Mouse (Mus musculus): Measurements from ENCODE around the gene Orai2. TPM values are rescaled to one million over a fixed set of nuclear protein-coding genes. Genes with fewer than 3 reads are reported as not detected.
"Not testable (repeated sequence)": the region's sequence is repeated elsewhere in the genome, so short reads cannot be mapped to it uniquely, and the experiment has no call there.

Gene Orai2
- polyA plus RNA-seq, 1 experiment from 2014 or later, result 5.6 TPM

DNA sequence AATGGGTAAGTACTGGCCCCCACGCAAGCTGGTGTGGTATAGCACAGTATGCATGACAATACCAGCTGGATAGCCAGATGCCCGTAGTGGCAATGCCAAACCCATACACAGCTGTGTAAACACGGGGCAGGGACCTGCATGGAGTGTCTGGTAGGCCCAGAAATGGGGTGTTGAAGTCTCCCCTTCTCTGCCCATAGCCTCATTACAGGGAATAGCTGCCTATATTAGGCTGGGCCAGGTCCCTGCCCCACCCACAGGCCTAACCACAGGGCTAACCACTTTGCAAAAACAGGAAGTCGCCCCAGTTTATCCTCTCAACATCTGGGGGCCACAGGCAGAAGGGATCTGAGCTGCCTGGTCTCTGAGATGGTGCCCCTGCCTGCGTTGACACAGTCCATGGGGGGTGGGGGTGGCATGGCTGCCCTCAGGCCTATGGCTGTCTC is 21.4 kb downstream of the Orai2 start:
- H3K4me1 ChIP-seq (ENCODE audit: control insufficient read depth, insufficient read depth, low read length); H3K9ac ChIP-seq (ENCODE audit: low read length); DNase-seq (ENCODE audit: low spot score); H3K27me3 ChIP-seq (ENCODE audit: control insufficient read depth, insufficient read depth, low read length); H3K9me3 ChIP-seq (ENCODE audit: control insufficient read depth, low read length); H3K36me3 ChIP-seq (ENCODE audit: control insufficient read depth, insufficient read depth, low read length); H3K4me2 ChIP-seq (ENCODE audit: low read depth, severe bottlenecking); H3K27ac ChIP-seq (replicated peaks; ENCODE audit: low read depth, low read length); ATAC-seq (ENCODE audit: insufficient number of reproducible peaks, low FRiP score, low TSS enrichment, low read depth); H3K4me3 ChIP-seq (ENCODE audit: low read depth, low read length): not testable (repeated sequence)
- 78% methylated on average over 5 of the region's 5 CpGs for WGBS

DNA sequence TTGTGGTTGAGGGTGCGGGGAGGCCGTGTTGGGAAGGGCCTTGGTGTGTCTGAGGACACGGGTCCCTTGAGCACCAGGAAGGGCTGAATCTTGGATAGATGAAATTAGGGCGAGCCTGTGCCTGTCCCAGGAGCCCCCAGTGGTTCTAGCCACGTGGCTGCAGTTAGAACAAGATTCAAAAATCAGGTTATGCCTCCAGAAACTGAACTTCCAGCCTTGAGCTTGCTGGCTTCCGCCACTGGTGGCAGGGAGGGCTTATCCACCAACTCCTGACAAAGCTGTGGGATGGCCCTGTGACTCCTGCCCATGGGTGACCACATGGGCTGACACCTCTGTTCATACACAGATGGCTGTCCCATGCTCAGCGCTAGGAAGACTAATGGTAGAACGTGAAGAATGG is 22.8 kb downstream of the Orai2 start:
- no peak overlapping the region for H3K4me3 ChIP-seq (ENCODE audit: low read depth, low read length)
- H3K4me1 ChIP-seq (ENCODE audit: control insufficient read depth, insufficient read depth, low read length), result no peaks in the 10 kb centered on the region
- no peaks in the 10 kb centered on the region; the same call in 1 of the 2 replicates for H3K9me3 ChIP-seq (ENCODE audit: control insufficient read depth, low read length)
- no peak overlapping the region for H3K9ac ChIP-seq (ENCODE audit: low read length)
- no peak for ATAC-seq (ENCODE audit: insufficient number of reproducible peaks, low FRiP score, low TSS enrichment, low read depth)
- no peaks in the 10 kb centered on the region for H3K27me3 ChIP-seq (ENCODE audit: control insufficient read depth, insufficient read depth, low read length)
- no peaks in the 10 kb centered on the region for H3K36me3 ChIP-seq (ENCODE audit: control insufficient read depth, insufficient read depth, low read length)
- H3K4me2 ChIP-seq (ENCODE audit: low read depth, severe bottlenecking), result no peak overlapping the region
- no peak overlapping the region for H3K27ac ChIP-seq (replicated peaks; ENCODE audit: low read depth, low read length)
- no peak for DNase-seq (ENCODE audit: low spot score)
- WGBS, result 68% methylated on average over 8 of the region's 8 CpGs

DNA sequence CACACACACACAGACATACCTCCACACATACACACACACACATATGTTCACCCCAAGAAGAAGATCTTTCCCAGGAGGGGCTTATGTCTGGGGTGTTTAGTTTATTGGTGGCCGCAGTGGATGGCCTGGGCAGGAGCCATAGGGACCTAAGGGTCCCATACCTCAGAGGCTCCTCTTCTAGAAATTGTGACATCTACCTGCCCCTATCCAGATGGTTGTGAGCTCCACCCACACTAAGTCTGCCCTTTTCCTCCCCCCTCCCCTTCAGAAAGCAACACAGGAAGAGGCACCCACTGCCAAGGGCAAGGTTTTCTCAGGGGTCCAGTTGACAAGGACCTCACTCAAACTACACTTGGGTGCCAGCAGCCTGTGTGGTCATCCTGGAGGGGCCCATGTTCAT is 23.6 kb downstream of the Orai2 start:
- 95% methylated on average over 1 of the region's 1 CpGs for WGBS
- Histone ChIP-seq H3K4me1 (ENCODE audit: control insufficient read depth, insufficient read depth, low read length) (no peaks in the 10 kb centered on the region), H3K36me3 (ENCODE audit: control insufficient read depth, insufficient read depth, low read length) (no peaks in the 10 kb centered on the region), H3K9ac (ENCODE audit: low read length) (no peak overlapping the region), H3K4me2 (ENCODE audit: low read depth, severe bottlenecking) (no peak overlapping the region), H3K9me3 (ENCODE audit: control insufficient read depth, low read length) (no peaks in the 10 kb centered on the region; the same call in 1 of the 2 replicates), H3K27me3 (ENCODE audit: control insufficient read depth, insufficient read depth, low read length) (no peaks in the 10 kb centered on the region), H3K4me3 (ENCODE audit: low read depth, low read length) (no peak overlapping the region), H3K27ac (replicated peaks; ENCODE audit: low read depth, low read length) (no peak overlapping the region)
- no peak for DNase-seq (ENCODE audit: low spot score)
- no peak for ATAC-seq (ENCODE audit: insufficient number of reproducible peaks, low FRiP score, low TSS enrichment, low read depth)

DNA sequence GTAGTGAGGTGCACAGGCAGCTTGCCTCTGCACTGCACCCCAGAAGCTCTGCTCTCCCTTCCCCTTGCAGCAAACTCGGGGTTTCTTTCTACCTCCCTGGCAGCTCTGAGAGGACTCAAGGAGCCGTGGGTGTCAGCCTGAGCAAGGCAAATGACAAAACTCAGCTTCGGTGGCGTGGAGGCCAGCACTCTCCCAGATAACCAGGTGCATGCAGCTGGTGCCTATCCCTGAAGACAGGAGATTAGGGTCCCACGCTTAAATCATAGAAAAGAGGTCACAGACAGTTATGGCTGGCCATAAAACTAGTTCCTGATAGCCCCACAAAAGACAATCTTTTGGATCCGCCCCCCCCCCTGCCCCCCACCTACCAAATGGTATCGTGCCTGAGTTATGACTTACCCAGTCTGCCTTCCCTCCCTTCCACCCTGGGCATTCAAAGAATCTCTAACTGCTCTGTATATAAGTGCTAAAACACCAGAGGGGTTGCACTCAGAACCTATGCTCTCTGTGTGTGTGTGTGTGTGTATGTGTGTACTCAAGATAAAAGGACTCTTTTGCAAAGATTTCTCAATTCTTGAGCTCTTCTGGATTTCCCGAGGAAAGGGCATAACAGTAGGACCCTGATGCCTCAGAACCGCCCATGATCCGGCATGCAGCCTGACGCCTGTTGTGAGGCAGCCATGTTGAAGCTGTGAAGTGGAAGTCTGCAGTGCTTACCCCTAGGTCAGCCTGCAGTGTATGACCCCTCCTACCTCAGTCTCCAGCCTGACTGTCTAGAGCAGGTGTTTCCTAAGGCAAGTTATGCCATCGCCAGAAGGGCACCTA is 25.7 kb downstream of the Orai2 start:
- H3K27ac ChIP-seq (replicated peaks; ENCODE audit: low read depth, low read length), result no peak overlapping the region
- H3K4me3 ChIP-seq (ENCODE audit: low read depth, low read length), result no peak overlapping the region
- no peaks in the 10 kb centered on the region; the same call in 1 of the 2 replicates for H3K9me3 ChIP-seq (ENCODE audit: control insufficient read depth, low read length)
- ATAC-seq (ENCODE audit: insufficient number of reproducible peaks, low FRiP score, low TSS enrichment, low read depth) (no peak), DNase-seq (ENCODE audit: low spot score) (no peak)
- H3K36me3 ChIP-seq (ENCODE audit: control insufficient read depth, insufficient read depth, low read length), result peaks cover 8% of the 10 kb centered on the region
- H3K4me1 ChIP-seq (ENCODE audit: control insufficient read depth, insufficient read depth, low read length), result no peaks in the 10 kb centered on the region
- 67% methylated on average over 12 of the region's 12 CpGs for WGBS
- no peaks in the 10 kb centered on the region for H3K27me3 ChIP-seq (ENCODE audit: control insufficient read depth, insufficient read depth, low read length)
- no peak overlapping the region for H3K9ac ChIP-seq (ENCODE audit: low read length)
- H3K4me2 ChIP-seq (ENCODE audit: low read depth, severe bottlenecking), result no peak overlapping the region

- Histone ChIP-seq H3K4me2 (ENCODE audit: low read depth, severe bottlenecking) (no peak overlapping the region), H3K9me3 (ENCODE audit: control insufficient read depth, low read length) (no peaks in the 10 kb centered on the region; the same call in 1 of the 2 replicates), H3K4me1 (ENCODE audit: control insufficient read depth, insufficient read depth, low read length) (no peaks in the 10 kb centered on the region), H3K27me3 (ENCODE audit: control insufficient read depth, insufficient read depth, low read length) (no peaks in the 10 kb centered on the region), H3K9ac (ENCODE audit: low read length) (no peak overlapping the region), H3K4me3 (ENCODE audit: low read depth, low read length) (no peak overlapping the region), H3K27ac (replicated peaks; ENCODE audit: low read depth, low read length) (no peak overlapping the region), H3K36me3 (ENCODE audit: control insufficient read depth, insufficient read depth, low read length) (peaks cover 11% of the 10 kb centered on the region)
- ATAC-seq (ENCODE audit: insufficient number of reproducible peaks, low FRiP score, low TSS enrichment, low read depth), result no peak
- WGBS, result 88% methylated on average over 6 of the region's 6 CpGs
- DNase-seq (ENCODE audit: low spot score), result no peak
Measured at GRCm38 (mm10) chr5:136143161-136143755, 27.3 kb downstream of the Orai2 start.

DNA sequence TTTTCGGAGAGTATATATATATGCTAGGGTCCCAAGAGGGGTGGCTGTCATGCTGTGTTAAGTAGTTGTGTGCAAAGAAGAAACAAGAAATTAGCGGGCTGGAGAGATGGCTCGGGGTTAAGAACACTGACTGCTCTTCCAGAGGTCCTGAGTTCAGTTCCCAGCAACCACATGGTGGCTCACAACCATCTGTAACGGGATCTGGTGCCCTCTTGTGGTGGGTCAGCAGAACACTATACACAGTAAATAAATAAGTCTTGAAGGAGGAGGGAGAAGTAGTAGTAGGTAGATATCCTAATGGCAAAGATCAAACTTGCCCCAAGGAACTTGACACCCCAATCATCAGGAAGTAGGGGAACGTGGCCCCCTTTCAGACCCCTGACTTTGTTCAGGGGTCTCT is 27.8 kb downstream of the Orai2 start:
- no peaks in the 10 kb centered on the region; the same call in 1 of the 2 replicates for H3K9me3 ChIP-seq (ENCODE audit: control insufficient read depth, low read length)
- no peaks in the 10 kb centered on the region for H3K27me3 ChIP-seq (ENCODE audit: control insufficient read depth, insufficient read depth, low read length)
- no peak overlapping the region for H3K27ac ChIP-seq (replicated peaks; ENCODE audit: low read depth, low read length)
- no peak overlapping the region for H3K4me2 ChIP-seq (ENCODE audit: low read depth, severe bottlenecking)
- peaks cover 11% of the 10 kb centered on the region for H3K36me3 ChIP-seq (ENCODE audit: control insufficient read depth, insufficient read depth, low read length)
- no peaks in the 10 kb centered on the region for H3K4me1 ChIP-seq (ENCODE audit: control insufficient read depth, insufficient read depth, low read length)
- ATAC-seq (ENCODE audit: insufficient number of reproducible peaks, low FRiP score, low TSS enrichment, low read depth) (no peak), DNase-seq (ENCODE audit: low spot score) (no peak)
- no peak overlapping the region for H3K9ac ChIP-seq (ENCODE audit: low read length)
- 83% methylated on average over 5 of the region's 5 CpGs for WGBS
- H3K4me3 ChIP-seq (ENCODE audit: low read depth, low read length), result no peak overlapping the region

DNA sequence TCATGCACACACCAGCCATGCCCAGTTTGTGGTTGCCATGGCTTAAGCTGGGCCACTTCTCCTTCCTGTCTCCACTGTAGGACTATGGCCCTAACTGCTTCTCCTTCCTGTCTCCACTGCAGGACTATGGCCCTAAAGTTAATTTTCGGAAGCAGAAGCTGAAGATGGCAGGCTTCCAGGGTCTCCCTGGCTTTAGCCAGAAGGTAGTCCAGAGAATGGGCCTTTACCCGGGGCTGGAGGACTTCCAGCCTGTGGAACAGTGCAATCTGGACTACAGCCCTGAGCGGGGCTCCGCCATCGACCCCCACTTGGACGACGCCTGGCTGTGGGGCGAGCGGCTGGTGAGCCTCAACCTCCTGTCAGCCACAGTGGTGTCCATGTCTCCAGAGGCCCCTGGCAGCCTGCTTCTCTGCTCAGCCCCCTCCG is 30.4 kb downstream of the Orai2 start:
- no peak for DNase-seq (ENCODE audit: low spot score)
- H3K36me3 ChIP-seq (ENCODE audit: control insufficient read depth, insufficient read depth, low read length), result peaks cover 11% of the 10 kb centered on the region
- WGBS, result 94% methylated on average over 10 of the region's 10 CpGs
- no peak overlapping the region for H3K9ac ChIP-seq (ENCODE audit: low read length)
- H3K4me2 ChIP-seq (ENCODE audit: low read depth, severe bottlenecking), result no peak overlapping the region
- H3K4me3 ChIP-seq (ENCODE audit: low read depth, low read length), result no peak overlapping the region
- no peaks in the 10 kb centered on the region; the same call in 1 of the 2 replicates for H3K9me3 ChIP-seq (ENCODE audit: control insufficient read depth, low read length)
- H3K4me1 ChIP-seq (ENCODE audit: control insufficient read depth, insufficient read depth, low read length), result peaks cover under 1% of the 10 kb centered on the region; the same call in 1 of the 2 replicates
- H3K27me3 ChIP-seq (ENCODE audit: control insufficient read depth, insufficient read depth, low read length), result no peaks in the 10 kb centered on the region
- ATAC-seq (ENCODE audit: insufficient number of reproducible peaks, low FRiP score, low TSS enrichment, low read depth), result no peak
- H3K27ac ChIP-seq (replicated peaks; ENCODE audit: low read depth, low read length), result no peak overlapping the region

DNA sequence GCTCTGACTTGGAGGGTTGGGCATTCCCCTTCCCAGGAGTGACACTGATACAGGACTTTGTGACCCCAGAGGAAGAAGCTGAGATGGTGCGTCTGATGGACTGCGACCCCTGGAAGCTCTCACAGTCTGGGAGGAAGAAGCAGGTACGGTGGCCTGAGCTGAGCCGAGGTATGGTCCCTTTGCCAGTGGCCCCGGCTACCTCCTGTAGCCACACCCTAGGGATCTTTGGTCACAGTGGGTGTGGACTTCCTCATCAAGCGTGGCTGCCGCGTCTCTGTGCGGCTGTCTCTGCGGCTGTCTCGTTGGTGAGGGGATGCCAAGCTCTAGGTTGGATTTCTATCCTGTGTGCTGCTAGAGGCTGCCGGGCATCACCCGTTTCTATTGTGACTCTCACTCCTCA is 31.1 kb downstream of the Orai2 start:
- H3K4me2 ChIP-seq (ENCODE audit: low read depth, severe bottlenecking), result no peak overlapping the region
- H3K4me1 ChIP-seq (ENCODE audit: control insufficient read depth, insufficient read depth, low read length), result peaks cover 2% of the 10 kb centered on the region; the same call in 1 of the 2 replicates
- H3K9me3 ChIP-seq (ENCODE audit: control insufficient read depth, low read length), result no peaks in the 10 kb centered on the region
- H3K9ac ChIP-seq (ENCODE audit: low read length), result no peak overlapping the region
- no peak for ATAC-seq (ENCODE audit: insufficient number of reproducible peaks, low FRiP score, low TSS enrichment, low read depth)
- H3K4me3 ChIP-seq (ENCODE audit: low read depth, low read length), result no peak overlapping the region
- H3K27me3 ChIP-seq (ENCODE audit: control insufficient read depth, insufficient read depth, low read length), result no peaks in the 10 kb centered on the region
- no peak overlapping the region for H3K27ac ChIP-seq (replicated peaks; ENCODE audit: low read depth, low read length)
- H3K36me3 ChIP-seq (ENCODE audit: control insufficient read depth, insufficient read depth, low read length), result peaks cover 11% of the 10 kb centered on the region
- WGBS, result 93% methylated on average over 13 of the region's 13 CpGs
- DNase-seq (ENCODE audit: low spot score), result no peak
